Mouse (Mus musculus): Measurements from ENCODE around the gene Tenm2. TPM values are rescaled to one million over a fixed set of nuclear protein-coding genes. Genes with fewer than 3 reads are reported as not detected.

The Tenm2 gene
- polyA plus RNA-seq, 1 experiment from 2014 or later, result 1.7 TPM

GRCm38 (mm10) chr11:36847451-36847850 is 388.3 kb downstream of the Tenm2 start:
- no peaks in the 10 kb centered on the region for H3K36me3 ChIP-seq

GRCm38 (mm10) chr11:36832855-36833254 is 402.9 kb downstream of the Tenm2 start:
- WGBS, result 85% methylated on average over 4 of the region's 4 CpGs
- Histone ChIP-seq H3K9me3 (no peaks in the 10 kb centered on the region), H3K27ac (no peak overlapping the region), H3K36me3 (no peaks in the 10 kb centered on the region), H3K4me3 (no peak overlapping the region), H3K27me3 (ENCODE audit: insufficient read depth, poor library complexity, severe bottlenecking) (no peaks in the 10 kb centered on the region), H3K4me1 (no peaks in the 10 kb centered on the region)
- DNase-seq (ENCODE audit: low spot score), result no peak

More at GRCm38 (mm10) chr11:36847451-36847850, 388.3 kb downstream of the Tenm2 start:
- no peak for DNase-seq (ENCODE audit: low spot score)
- Histone ChIP-seq H3K27me3 (ENCODE audit: insufficient read depth, poor library complexity, severe bottlenecking) (no peaks in the 10 kb centered on the region), H3K4me1 (no peaks in the 10 kb centered on the region), H3K4me3 (no peak overlapping the region), H3K9me3 (no peaks in the 10 kb centered on the region), H3K27ac (no peak overlapping the region)
- WGBS, result 91% methylated on average over 6 of the region's 6 CpGs

- no peaks in the 10 kb centered on the region for H3K36me3 ChIP-seq
- H3K9me3 ChIP-seq, result no peaks in the 10 kb centered on the region
- H3K4me3 ChIP-seq, result no peak overlapping the region
- no peak for DNase-seq (ENCODE audit: low spot score)
- H3K4me1 ChIP-seq, result no peaks in the 10 kb centered on the region
- no peaks in the 10 kb centered on the region for H3K27me3 ChIP-seq (ENCODE audit: insufficient read depth, poor library complexity, severe bottlenecking)
- WGBS, result 74% methylated on average over 11 of the region's 11 CpGs
- no peak overlapping the region for H3K27ac ChIP-seq
These were observed 404.3 kb downstream of the Tenm2 start for GRCm38 (mm10) chr11:36831511-36831910.

- DNase-seq (ENCODE audit: low spot score), result no peak
- Histone ChIP-seq H3K4me1 (no peaks in the 10 kb centered on the region), H3K27ac (no peak overlapping the region), H3K27me3 (ENCODE audit: insufficient read depth, poor library complexity, severe bottlenecking) (no peaks in the 10 kb centered on the region), H3K4me3 (no peak overlapping the region), H3K36me3 (no peaks in the 10 kb centered on the region), H3K9me3 (no peaks in the 10 kb centered on the region)
- 41% methylated on average over 7 of the region's 7 CpGs for WGBS
These were observed 411.1 kb downstream of the Tenm2 start for GRCm38 (mm10) chr11:36824666-36825065.

DNA sequence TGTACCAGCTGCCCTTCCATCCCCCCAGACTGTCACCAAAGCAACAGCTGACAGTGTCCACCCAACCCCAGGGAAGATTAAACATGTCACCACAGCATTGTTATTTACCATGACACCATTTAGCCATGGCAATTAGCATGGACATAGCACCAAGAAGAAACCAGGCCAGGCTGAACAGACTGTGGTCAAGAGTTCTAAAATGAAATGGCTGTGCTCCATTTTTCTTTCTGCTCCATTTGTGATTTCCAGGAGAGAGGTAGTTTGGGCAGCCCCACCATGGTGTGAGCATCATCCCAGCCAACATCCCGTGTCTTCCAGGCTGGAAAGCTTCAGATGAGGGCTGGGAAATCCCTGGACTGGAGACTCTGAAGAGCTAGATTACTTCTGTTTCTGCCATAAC is 431.1 kb downstream of the Tenm2 start:
- H3K9me3 ChIP-seq, result no peaks in the 10 kb centered on the region
- no peak overlapping the region for H3K27ac ChIP-seq
- H3K4me3 ChIP-seq, result no peak overlapping the region
- no peaks in the 10 kb centered on the region for H3K4me1 ChIP-seq
- no peak for DNase-seq (ENCODE audit: low spot score)
- H3K27me3 ChIP-seq (ENCODE audit: insufficient read depth, poor library complexity, severe bottlenecking), result no peaks in the 10 kb centered on the region
- no peaks in the 10 kb centered on the region for H3K36me3 ChIP-seq
- 59% methylated on average over 1 of the region's 1 CpGs for WGBS

DNA sequence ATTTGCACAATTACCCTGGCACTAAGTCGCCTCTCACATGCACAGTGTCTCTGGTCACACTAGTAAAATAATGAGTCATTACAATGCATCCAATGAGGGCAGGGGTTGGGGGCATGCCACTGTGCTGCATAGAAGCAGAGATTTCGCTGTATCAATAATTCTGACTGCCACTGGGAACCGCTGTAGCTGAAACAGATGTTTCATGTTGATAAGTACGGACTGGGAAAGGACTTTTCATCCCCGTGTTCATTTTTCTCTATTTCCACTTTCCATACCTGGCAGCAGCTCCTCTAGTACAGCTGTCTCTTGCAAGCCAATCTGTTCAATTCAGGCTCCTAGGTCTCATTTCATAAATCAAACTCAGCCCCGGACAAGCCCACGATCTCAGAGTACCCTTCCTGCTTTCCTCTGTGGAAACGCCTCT is 433.5 kb downstream of the Tenm2 start:
- no peak for DNase-seq (ENCODE audit: low spot score)
- H3K27me3 ChIP-seq (ENCODE audit: insufficient read depth, poor library complexity, severe bottlenecking), result no peaks in the 10 kb centered on the region
- H3K36me3 ChIP-seq, result no peaks in the 10 kb centered on the region
- no peak overlapping the region for H3K4me3 ChIP-seq
- no peaks in the 10 kb centered on the region for H3K9me3 ChIP-seq
- 70% methylated on average over 8 of the region's 8 CpGs for WGBS
- no peaks in the 10 kb centered on the region for H3K4me1 ChIP-seq
- no peak overlapping the region for H3K27ac ChIP-seq

GRCm38 (mm10) chr11:36801683-36802082 is 434.1 kb downstream of the Tenm2 start:
- no peak overlapping the region for H3K27ac ChIP-seq
- no peak overlapping the region for H3K4me3 ChIP-seq
- H3K36me3 ChIP-seq, result no peaks in the 10 kb centered on the region
- DNase-seq (ENCODE audit: low spot score), result no peak
- no peaks in the 10 kb centered on the region for H3K9me3 ChIP-seq
- WGBS, result 78% methylated on average over 4 of the region's 4 CpGs
- H3K4me1 ChIP-seq, result no peaks in the 10 kb centered on the region
- no peaks in the 10 kb centered on the region for H3K27me3 ChIP-seq (ENCODE audit: insufficient read depth, poor library complexity, severe bottlenecking)

DNA sequence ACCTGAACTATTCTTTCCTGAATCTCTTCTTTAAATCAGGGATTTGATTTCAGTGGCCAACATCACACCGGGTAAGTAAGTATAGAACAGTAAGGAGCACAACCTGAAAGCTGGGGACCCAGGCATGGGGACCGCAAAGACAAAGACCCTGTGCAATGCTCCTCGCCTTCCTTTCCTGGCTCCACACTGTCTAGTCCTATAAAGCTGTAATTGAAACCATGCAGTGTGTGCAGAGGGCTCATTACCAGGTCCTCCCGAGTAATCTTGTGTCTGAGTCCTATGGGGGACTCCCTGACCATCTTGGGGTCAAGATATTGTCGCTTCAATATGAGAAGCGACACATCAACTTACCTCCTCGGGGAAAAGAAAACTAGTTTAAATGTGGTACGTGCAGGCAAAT is 436.4 kb downstream of the Tenm2 start:
- Histone ChIP-seq H3K27ac (no peak overlapping the region), H3K4me3 (no peak overlapping the region), H3K4me1 (no peaks in the 10 kb centered on the region), H3K36me3 (no peaks in the 10 kb centered on the region), H3K27me3 (ENCODE audit: insufficient read depth, poor library complexity, severe bottlenecking) (no peaks in the 10 kb centered on the region), H3K9me3 (no peaks in the 10 kb centered on the region)
- WGBS, result 74% methylated on average over 8 of the region's 8 CpGs
- DNase-seq (ENCODE audit: low spot score), result no peak

- 75% methylated on average over 3 of the region's 3 CpGs for WGBS
- Histone ChIP-seq H3K27me3 (ENCODE audit: insufficient read depth, poor library complexity, severe bottlenecking) (no peaks in the 10 kb centered on the region), H3K4me1 (no peaks in the 10 kb centered on the region), H3K9me3 (no peaks in the 10 kb centered on the region), H3K4me3 (no peak overlapping the region), H3K36me3 (no peaks in the 10 kb centered on the region), H3K27ac (no peak overlapping the region)
- DNase-seq (ENCODE audit: low spot score), result no peak
These were observed 477.8 kb downstream of the Tenm2 start for GRCm38 (mm10) chr11:36758009-36758408.

GRCm38 (mm10) chr11:36746286-36746685 is 489.5 kb downstream of the Tenm2 start:
- no peak for DNase-seq (ENCODE audit: low spot score)
- no peaks in the 10 kb centered on the region for H3K9me3 ChIP-seq
- WGBS, result 93% methylated on average over 4 of the region's 4 CpGs

GRCm38 (mm10) chr11:36727800-36728199 is 508.0 kb downstream of the Tenm2 start:
- WGBS, result 79% methylated on average over 3 of the region's 3 CpGs
- Histone ChIP-seq H3K27ac (no peak overlapping the region), H3K27me3 (ENCODE audit: insufficient read depth, poor library complexity, severe bottlenecking) (no peaks in the 10 kb centered on the region), H3K4me1 (no peaks in the 10 kb centered on the region), H3K9me3 (no peaks in the 10 kb centered on the region), H3K36me3 (no peaks in the 10 kb centered on the region), H3K4me3 (no peak overlapping the region)
- DNase-seq (ENCODE audit: low spot score), result no peak

More at GRCm38 (mm10) chr11:36746286-36746685, 489.5 kb downstream of the Tenm2 start:
- Histone ChIP-seq H3K4me1 (no peaks in the 10 kb centered on the region; the same call in 1 of the 2 replicates), H3K27ac (no peak overlapping the region), H3K27me3 (ENCODE audit: insufficient read depth, poor library complexity, severe bottlenecking) (no peaks in the 10 kb centered on the region), H3K36me3 (no peaks in the 10 kb centered on the region), H3K4me3 (no peak overlapping the region)

DNA sequence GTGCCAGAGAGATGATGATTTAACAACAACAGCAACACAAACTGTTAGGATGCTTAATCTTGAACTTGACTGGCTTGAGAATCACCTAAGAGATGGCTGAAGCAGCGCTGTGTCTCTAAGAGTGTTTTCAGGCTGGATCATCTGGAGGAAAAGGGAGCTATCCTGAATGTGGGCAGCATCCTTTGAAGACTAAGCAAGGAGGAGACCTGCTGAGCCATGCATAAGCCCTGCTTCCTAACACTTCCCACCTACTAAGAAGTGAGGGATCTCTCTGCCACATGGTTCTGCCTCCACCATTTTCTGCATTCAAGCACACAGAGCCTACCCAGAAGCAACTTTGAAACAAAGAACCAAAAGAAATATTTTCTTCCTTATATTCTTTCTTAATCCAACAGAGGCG is 532.9 kb downstream of the Tenm2 start:
- H3K9me3 ChIP-seq, result no peaks in the 10 kb centered on the region
- H3K27me3 ChIP-seq (ENCODE audit: insufficient read depth, poor library complexity, severe bottlenecking), result no peaks in the 10 kb centered on the region
- H3K27ac ChIP-seq, result no peak overlapping the region
- H3K4me1 ChIP-seq, result no peaks in the 10 kb centered on the region
- H3K4me3 ChIP-seq, result no peak overlapping the region
- H3K36me3 ChIP-seq, result no peaks in the 10 kb centered on the region
- WGBS, result 69% methylated on average over 2 of the region's 2 CpGs
- DNase-seq (ENCODE audit: low spot score), result no peak

DNA sequence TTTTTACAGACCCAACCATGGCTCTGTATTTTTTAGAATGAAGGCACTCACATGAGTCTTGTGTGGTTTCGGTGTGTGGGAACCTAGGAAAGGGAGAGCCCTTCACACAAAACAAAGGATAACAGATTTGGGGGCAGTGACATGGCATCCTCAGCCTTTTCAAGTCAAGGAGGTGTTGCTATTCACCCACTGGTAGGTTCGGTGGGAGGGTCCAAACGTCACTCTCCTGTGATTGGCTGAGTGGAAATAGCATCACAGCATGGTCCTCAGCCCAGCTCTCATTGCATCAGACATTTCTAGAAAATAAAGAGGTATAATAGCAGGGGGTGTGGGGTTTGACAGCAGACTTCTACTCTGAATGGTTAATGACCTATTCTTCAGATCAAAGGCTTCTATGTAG is 534.8 kb downstream of the Tenm2 start:
- no peaks in the 10 kb centered on the region for H3K27me3 ChIP-seq (ENCODE audit: insufficient read depth, poor library complexity, severe bottlenecking)
- no peaks in the 10 kb centered on the region for H3K4me1 ChIP-seq
- no peaks in the 10 kb centered on the region for H3K9me3 ChIP-seq
- no peaks in the 10 kb centered on the region for H3K36me3 ChIP-seq
- H3K4me3 ChIP-seq, result no peak overlapping the region
- DNase-seq (ENCODE audit: low spot score), result no peak
- 90% methylated on average over 3 of the region's 3 CpGs for WGBS
- H3K27ac ChIP-seq, result no peak overlapping the region

- WGBS, result 86% methylated on average over 6 of the region's 6 CpGs
- Histone ChIP-seq H3K9me3 (no peaks in the 10 kb centered on the region), H3K4me1 (no peaks in the 10 kb centered on the region), H3K4me3 (no peak overlapping the region), H3K27ac (no peak overlapping the region), H3K27me3 (ENCODE audit: insufficient read depth, poor library complexity, severe bottlenecking) (no peaks in the 10 kb centered on the region), H3K36me3 (no peaks in the 10 kb centered on the region)
- no peak for DNase-seq (ENCODE audit: low spot score)
These were observed 535.6 kb downstream of the Tenm2 start for GRCm38 (mm10) chr11:36700131-36700530.
